Comparison of ENCODE assay signal across 9 mouse cellular contexts in the genomic region with DNA sequence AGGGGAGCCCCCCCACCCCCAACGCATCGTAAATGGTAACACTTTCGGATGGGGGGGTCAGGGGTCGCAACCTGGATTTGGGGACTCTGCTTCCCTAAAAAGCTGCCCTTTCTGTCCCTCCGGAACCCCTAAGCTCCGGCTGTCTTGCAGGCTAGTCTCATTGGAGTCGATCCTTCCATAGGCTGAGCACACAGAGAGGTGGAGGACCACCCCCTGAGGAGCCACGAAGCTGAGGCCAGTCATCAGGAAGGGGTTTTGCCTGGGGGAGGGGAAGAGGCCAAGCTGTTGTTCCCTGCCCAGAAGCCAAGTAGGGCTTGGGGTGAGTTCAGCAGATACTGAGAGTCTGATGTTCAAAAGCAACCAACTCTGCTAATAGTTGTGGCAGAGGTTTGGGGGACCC. TPM values are rescaled to one million over a fixed set of nuclear protein-coding genes. Genes with fewer than 3 reads are reported as not detected.
DNase-seq lines count a peak whose midpoint lies in the region; ATAC-seq lines count a peak whose summit lies in the region.
"Had no signal": no experiment of that assay in that cellular context is flagged by ENCODE, and none has a peak within 500 bp of the region (broad histone marks: within the 10 kb centered on the region; RNA-seq: fewer than 3 reads in every experiment).

No protein-coding gene starts in this region.

- H3K4me1 ChIP-seq in kidney, embryonic 16.5 days (ENCODE audit: insufficient read depth, low read length) = peaks cover 4% of the 10 kb centered on the region; the same call in 1 of the 2 replicates
- H3K4me1 ChIP-seq in embryonic facial prominence, embryonic 10.5 days = peaks cover 31% of the 10 kb centered on the region
- H3K4me1 ChIP-seq in intestine, embryonic 15.5 days (replicated peaks) = peaks cover 15% of the 10 kb centered on the region; the same call in 1 of the 2 replicates
- H3K4me1 ChIP-seq in neural tube, embryonic 12.5 days = peaks cover 13% of the 10 kb centered on the region; the same call in 1 of the 2 replicates

- DNase-seq in kidney, adult 9 months = no peak
- peak; percentile 34 for DNase-seq in embryonic facial prominence, embryonic 10.5 days (ENCODE audit: low spot score)
- DNase-seq in thymus, postnatal 0 days (ENCODE audit: low spot score) = no peak
- no peak for DNase-seq in lung, postnatal 25 days (ENCODE audit: low spot score)
- DNase-seq in kidney, adult 8-10 months = no peak

- no peaks in the 10 kb centered on the region for H3K36me3 ChIP-seq in kidney, embryonic 16.5 days (ENCODE audit: insufficient read depth, low read length)
- H3K36me3 ChIP-seq in embryonic facial prominence, embryonic 10.5 days (replicated peaks) = no peaks in the 10 kb centered on the region
- H3K36me3 ChIP-seq in intestine, embryonic 15.5 days = no peaks in the 10 kb centered on the region
- H3K36me3 ChIP-seq in neural tube, embryonic 12.5 days = no peaks in the 10 kb centered on the region

- no peak for ATAC-seq in kidney, embryonic 16.5 days (ENCODE audit: low FRiP score, low TSS enrichment)
- ATAC-seq in intestine, embryonic 15.5 days = no peak
- ATAC-seq in neural tube, embryonic 12.5 days (ENCODE audit: low FRiP score, low read depth) = peak; percentile 30; the same call in 1 of the 2 replicates
- ATAC-seq: Patski had no signal

- H3K4me2 ChIP-seq in kidney, embryonic 16.5 days (replicated peaks; ENCODE audit: low read depth, low read length) = peak overlapping the region; percentile 76
- H3K4me2 ChIP-seq in intestine, embryonic 15.5 days (replicated peaks) = peak overlapping the region; percentile 97
- H3K4me2 ChIP-seq in neural tube, embryonic 12.5 days (replicated peaks) = peak overlapping the region; percentile 65

- 7% methylated on average over 8 of the region's 8 CpGs for WGBS in kidney, embryonic 16.5 days
- WGBS in embryonic facial prominence, embryonic 10.5 days = 2% methylated on average over 8 of the region's 8 CpGs
- 9% methylated on average over 8 of the region's 8 CpGs for WGBS in intestine, embryonic 15.5 days
- WGBS in neural tube, embryonic 12.5 days = 4% methylated on average over 8 of the region's 8 CpGs

- H3K9me3 ChIP-seq in kidney, embryonic 16.5 days (ENCODE audit: low read length) = no peaks in the 10 kb centered on the region; the same call in 1 of the 2 replicates
- 0 out of 2 replicates have a peak, but pooled peaks cover 7% of the 10 kb centered on the region for H3K9me3 ChIP-seq in embryonic facial prominence, embryonic 10.5 days
- H3K9me3 ChIP-seq in intestine, embryonic 15.5 days = no peaks in the 10 kb centered on the region
- peaks cover 9% of the 10 kb centered on the region for H3K9me3 ChIP-seq in neural tube, embryonic 12.5 days

- no peak overlapping the region for H3K27ac ChIP-seq in kidney, embryonic 16.5 days (ENCODE audit: low read length)
- H3K27ac ChIP-seq in embryonic facial prominence, embryonic 10.5 days (replicated peaks) = peak overlapping the region; percentile 73; the same call in 1 of the 2 replicates
- H3K27ac ChIP-seq in intestine, embryonic 15.5 days = no peak overlapping the region
- no peak overlapping the region for H3K27ac ChIP-seq in neural tube, embryonic 12.5 days

- H3K4me3 ChIP-seq in kidney, embryonic 16.5 days (ENCODE audit: low read length) = peak overlapping the region; percentile 54
- H3K4me3 ChIP-seq in embryonic facial prominence, embryonic 10.5 days = peak overlapping the region; percentile 62
- H3K4me3 ChIP-seq in intestine, embryonic 15.5 days (replicated peaks) = peak overlapping the region; percentile 55
- H3K4me3 ChIP-seq in neural tube, embryonic 12.5 days = peak overlapping the region; percentile 41

- peaks cover 41% of the 10 kb centered on the region for H3K27me3 ChIP-seq in kidney, embryonic 16.5 days (ENCODE audit: insufficient read depth, low read length)
- peaks cover 91% of the 10 kb centered on the region for H3K27me3 ChIP-seq in embryonic facial prominence, embryonic 10.5 days (replicated peaks; ENCODE audit: low read depth, poor library complexity, severe bottlenecking)
- peaks cover 40% of the 10 kb centered on the region for H3K27me3 ChIP-seq in intestine, embryonic 15.5 days (replicated peaks)
- H3K27me3 ChIP-seq in neural tube, embryonic 12.5 days (replicated peaks) = peaks cover 42% of the 10 kb centered on the region

- H3K9ac ChIP-seq in kidney, embryonic 16.5 days (replicated peaks; ENCODE audit: low read length) = peak overlapping the region; percentile 65
- H3K9ac ChIP-seq in intestine, embryonic 15.5 days = peak overlapping the region; percentile 57; the same call in 1 of the 2 replicates
- H3K9ac ChIP-seq in neural tube, embryonic 12.5 days = peak overlapping the region; percentile 51; the same call in 1 of the 2 replicates

RNA-seq across cellular contexts. Expression of gene Wnt3a, which starts 26.0 kb away (rescaled TPM):
- polyA plus RNA-seq in kidney, embryonic 16.5 days (2015; fragmentation: Nextera tagmentation; extraction: Ambion mirVana) = not detected in 2 replicates
- polyA plus RNA-seq in embryonic facial prominence, embryonic 10.5 days (2016; fragmentation: Nextera tagmentation; extraction: Ambion mirVana) = 0.77 and 1.7 TPM in 2 replicates
- not detected in 2 replicates for polyA plus RNA-seq in intestine, embryonic 15.5 days (2015; fragmentation: Nextera tagmentation; extraction: Ambion mirVana)
- polyA plus RNA-seq in neural tube, embryonic 12.5 days (2016; fragmentation: Nextera tagmentation; extraction: Ambion mirVana) = 3.4 and 4.1 TPM in 2 replicates
- 0.13 and 0.20 TPM in 2 replicates for polyA plus RNA-seq in thymus, postnatal 0 days (2015; fragmentation: Nextera tagmentation; extraction: Ambion mirVana)
- polyA plus RNA-seq: Patski had no signal

RNA-seq across cellular contexts. Expression of gene Arf1, which starts 36.5 kb away (rescaled TPM):
- 760 and 797 TPM in 2 replicates for polyA plus RNA-seq in kidney, embryonic 16.5 days (2015; fragmentation: Nextera tagmentation; extraction: Ambion mirVana)
- polyA plus RNA-seq in embryonic facial prominence, embryonic 10.5 days (2016; fragmentation: Nextera tagmentation; extraction: Ambion mirVana) = 645 and 651 TPM in 2 replicates
- 688 and 694 TPM in 2 replicates for polyA plus RNA-seq in intestine, embryonic 15.5 days (2015; fragmentation: Nextera tagmentation; extraction: Ambion mirVana)
- 623 and 633 TPM in 2 replicates for polyA plus RNA-seq in neural tube, embryonic 12.5 days (2016; fragmentation: Nextera tagmentation; extraction: Ambion mirVana)
- 488 and 519 TPM in 2 replicates for polyA plus RNA-seq in thymus, postnatal 0 days (2015; fragmentation: Nextera tagmentation; extraction: Ambion mirVana)

RNA-seq across cellular contexts. Expression of gene Wnt9a, which starts 42.1 kb away (rescaled TPM):
- 1.6 and 1.8 TPM in 2 replicates for polyA plus RNA-seq in kidney, embryonic 16.5 days (2015; fragmentation: Nextera tagmentation; extraction: Ambion mirVana)
- 2.3 and 2.6 TPM in 2 replicates for polyA plus RNA-seq in embryonic facial prominence, embryonic 10.5 days (2016; fragmentation: Nextera tagmentation; extraction: Ambion mirVana)
- polyA plus RNA-seq in intestine, embryonic 15.5 days (2015; fragmentation: Nextera tagmentation; extraction: Ambion mirVana) = 3.4 and 4.2 TPM in 2 replicates
- 3.9 and 4.2 TPM in 2 replicates for polyA plus RNA-seq in neural tube, embryonic 12.5 days (2016; fragmentation: Nextera tagmentation; extraction: Ambion mirVana)
- 1.2 TPM in 2 replicates for polyA plus RNA-seq in thymus, postnatal 0 days (2015; fragmentation: Nextera tagmentation; extraction: Ambion mirVana)

RNA-seq across cellular contexts. Expression of gene 2310033P09Rik, which starts 56.5 kb away (rescaled TPM):
- polyA plus RNA-seq in kidney, embryonic 16.5 days (2015; fragmentation: Nextera tagmentation; extraction: Ambion mirVana) = 33.6 and 34.7 TPM in 2 replicates
- polyA plus RNA-seq in embryonic facial prominence, embryonic 10.5 days (2016; fragmentation: Nextera tagmentation; extraction: Ambion mirVana) = 43.9 and 46.0 TPM in 2 replicates
- polyA plus RNA-seq in intestine, embryonic 15.5 days (2015; fragmentation: Nextera tagmentation; extraction: Ambion mirVana) = 29.1 and 30.2 TPM in 2 replicates
- 30.1 and 30.5 TPM in 2 replicates for polyA plus RNA-seq in neural tube, embryonic 12.5 days (2016; fragmentation: Nextera tagmentation; extraction: Ambion mirVana)
- polyA plus RNA-seq in thymus, postnatal 0 days (2015; fragmentation: Nextera tagmentation; extraction: Ambion mirVana) = 36.6 and 45.7 TPM in 2 replicates
